Mouse (Mus musculus): ENCODE measurements around the gene Gm20388.

DNA sequence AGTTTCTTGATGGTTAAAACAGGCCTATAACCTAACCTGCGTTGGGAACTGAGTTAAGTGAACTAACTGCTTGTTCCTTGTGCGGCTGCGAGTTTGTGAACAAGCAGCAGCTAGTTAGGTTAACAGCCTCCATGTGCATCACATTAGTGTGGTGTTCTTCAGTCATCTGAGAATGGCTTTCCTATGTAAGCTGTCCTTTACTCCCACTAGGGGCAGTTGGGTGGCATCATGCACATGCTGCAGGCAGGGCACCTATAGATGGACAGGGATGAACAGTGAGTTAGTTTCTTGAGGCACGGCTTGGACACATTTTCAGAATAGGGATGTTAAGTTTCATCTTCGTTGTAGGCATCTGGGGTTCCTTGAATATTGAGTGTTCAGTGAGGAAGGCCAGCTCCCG is 3344.5 kb downstream of the Gm20388 start:
- TF ChIP-seq CTCF (IDR thresholded peaks at IDR 0.05; ENCODE audit: low read depth) (no peak; the same call in 1 of the 2 replicates), EP300 (IDR thresholded peaks at IDR 0.05; ENCODE audit: low read depth) (no peak)
